Mouse (Mus musculus) heart, embryonic 15.5 days (tissue): Measurements from ENCODE around the gene Chrd. TPM values are rescaled to one million over a fixed set of nuclear protein-coding genes. Genes with fewer than 3 reads are reported as not detected.

Source experiments
- ATAC-seq: fragments of 200-750 bp; cut with Nextera tagmentation; replicated peaks from 2 replicates; pipeline ENCODE4 v1.8.0; 2017; ENCODE audit warnings: low read depth, moderate TSS enrichment; ENCODE audit not compliant: insufficient number of reproducible peaks, insufficient read depth, low FRiP score
- H3K27ac ChIP-seq: fragments of 300-500 bp; sonication (generic); 2 replicates; pipeline ENCODE4 v1.5.1; 2015; ENCODE audit warnings: mild to moderate bottlenecking, inconsistent platforms
- H3K27me3 ChIP-seq: fragments of 300-500 bp; sonication (generic); 2 replicates; pipeline ENCODE4 v1.6.1; 2015; ENCODE audit warnings: inconsistent platforms
- H3K36me3 ChIP-seq: fragments of 300-500 bp; sonication (generic); 2 replicates; pipeline ENCODE4 v1.6.1; 2015; ENCODE audit warnings: mild to moderate bottlenecking, inconsistent platforms
- H3K4me1 ChIP-seq: fragments of 300-500 bp; sonication (generic); replicated peaks from 2 replicates; pipeline ENCODE4 v1.6.1; 2015; ENCODE audit warnings: inconsistent platforms
- H3K4me2 ChIP-seq: fragments of 300-500 bp; sonication (generic); 2 replicates; pipeline ENCODE4 v1.6.1; 2015; ENCODE audit warnings: inconsistent platforms, mild to moderate bottlenecking, moderate library complexity
- H3K4me3 ChIP-seq: fragments of 300-500 bp; sonication (generic); 2 replicates; pipeline ENCODE4 v1.5.1; 2015; ENCODE audit warnings: mild to moderate bottlenecking, inconsistent platforms
- H3K9ac ChIP-seq: fragments of 300-500 bp; sonication (generic); 2 replicates; pipeline ENCODE4 v1.6.1; 2015; ENCODE audit warnings: mild to moderate bottlenecking, inconsistent platforms
- H3K9me3 ChIP-seq: fragments of 300-500 bp; sonication (generic); replicated peaks from 2 replicates; pipeline ENCODE4 v1.6.1; 2016; ENCODE audit warnings: inconsistent platforms
- WGBS: fragments of 180-500 bp; shearing (Covaris S2); methylation state at CpG from one replicate; pipeline ENCODE4 v1.1.7; 2015; ENCODE audit warnings: mixed read lengths; 5-methylcytosine and 5-hydroxymethylcytosine counted together
- polyA plus RNA-seq: library from polyadenylated mRNA; unstranded; fragments of >200 nt; fragmentation: Nextera tagmentation; extraction: Ambion mirVana; gene quantifications from 2 replicates; pipeline ENCODE4 v1.2.1, GENCODE M21; 2015

The Chrd gene
- polyA plus RNA-seq, 1 experiment from 2014 or later = 1.1 TPM

GRCm38 (mm10) chr16:20722736-20723135 lies 10.2 kb upstream of the Chrd start:
- no peak overlapping the region for H3K27ac ChIP-seq
- no peak overlapping the region for H3K9ac ChIP-seq
- H3K36me3 ChIP-seq = peaks cover 9% of the 10 kb centered on the region; the same call in 1 of the 2 replicates
- H3K4me2 ChIP-seq = no peak overlapping the region
- WGBS = 52% methylated on average over 4 of the region's 4 CpGs
- H3K27me3 ChIP-seq = peaks cover 15% of the 10 kb centered on the region
- no peak overlapping the region for H3K4me3 ChIP-seq
- H3K9me3 ChIP-seq = no peaks in the 10 kb centered on the region
- peaks cover 6% of the 10 kb centered on the region for H3K4me1 ChIP-seq
- ATAC-seq = no peak

- Histone ChIP-seq H3K9ac (no peak overlapping the region), H3K4me3 (no peak overlapping the region), H3K27ac (no peak overlapping the region), H3K4me2 (no peak overlapping the region), H3K9me3 (no peaks in the 10 kb centered on the region), H3K36me3 (peaks cover 9% of the 10 kb centered on the region; the same call in 1 of the 2 replicates), H3K27me3 (peaks cover 15% of the 10 kb centered on the region), H3K4me1 (peaks cover 6% of the 10 kb centered on the region)
- no peak for ATAC-seq
- 58% methylated on average over 4 of the region's 4 CpGs for WGBS
Measured at GRCm38 (mm10) chr16:20723247-20723646, 9.7 kb upstream of the Chrd start.

- Histone ChIP-seq H3K4me2 (no peak overlapping the region), H3K9ac (no peak overlapping the region), H3K27me3 (peaks cover 15% of the 10 kb centered on the region), H3K4me1 (no peaks in the 10 kb centered on the region), H3K9me3 (no peaks in the 10 kb centered on the region), H3K27ac (no peak overlapping the region), H3K36me3 (peaks cover 9% of the 10 kb centered on the region; the same call in 1 of the 2 replicates), H3K4me3 (no peak overlapping the region)
- peak; percentile 35; the same call in 1 of the 2 replicates for ATAC-seq
- 29% methylated on average over 5 of the region's 5 CpGs for WGBS
Measured at GRCm38 (mm10) chr16:20724338-20724748, 8.6 kb upstream of the Chrd start.

- H3K4me3 ChIP-seq = no peak overlapping the region
- H3K4me2 ChIP-seq = no peak overlapping the region
- H3K9me3 ChIP-seq = no peaks in the 10 kb centered on the region
- H3K36me3 ChIP-seq = peaks cover 5% of the 10 kb centered on the region; the same call in 1 of the 2 replicates
- peaks cover 16% of the 10 kb centered on the region for H3K27me3 ChIP-seq
- no peaks in the 10 kb centered on the region for H3K4me1 ChIP-seq
- 70% methylated on average over 7 of the region's 7 CpGs for WGBS
- no peak for ATAC-seq
- H3K27ac ChIP-seq = no peak overlapping the region
- H3K9ac ChIP-seq = no peak overlapping the region
Measured at GRCm38 (mm10) chr16:20725321-20725720, 7.6 kb upstream of the Chrd start.

- no peak overlapping the region for H3K27ac ChIP-seq
- no peak overlapping the region for H3K4me3 ChIP-seq
- H3K36me3 ChIP-seq = peaks cover under 1% of the 10 kb centered on the region; the same call in 1 of the 2 replicates
- no peak for ATAC-seq
- no peaks in the 10 kb centered on the region for H3K4me1 ChIP-seq
- H3K4me2 ChIP-seq = no peak overlapping the region
- no peak overlapping the region for H3K9ac ChIP-seq
- peaks cover 20% of the 10 kb centered on the region for H3K27me3 ChIP-seq
- H3K9me3 ChIP-seq = no peaks in the 10 kb centered on the region
- 68% methylated on average over 4 of the region's 4 CpGs for WGBS
Measured at GRCm38 (mm10) chr16:20725750-20726149, 7.2 kb upstream of the Chrd start.

GRCm38 (mm10) chr16:20726384-20726783 lies 6.5 kb upstream of the Chrd start:
- H3K4me1 ChIP-seq = no peaks in the 10 kb centered on the region
- no peak overlapping the region for H3K27ac ChIP-seq
- no peak for ATAC-seq
- WGBS = 54% methylated on average over 1 of the region's 1 CpGs
- H3K9ac ChIP-seq = no peak overlapping the region
- no peaks in the 10 kb centered on the region for H3K9me3 ChIP-seq
- peaks cover 24% of the 10 kb centered on the region for H3K27me3 ChIP-seq
- no peak overlapping the region for H3K4me3 ChIP-seq
- no peaks in the 10 kb centered on the region; the same call in 1 of the 2 replicates for H3K36me3 ChIP-seq
- H3K4me2 ChIP-seq = no peak overlapping the region

GRCm38 (mm10) chr16:20730293-20730711 lies 2.6 kb upstream of the Chrd start:
- Histone ChIP-seq H3K4me2 (no peak overlapping the region), H3K27ac (no peak overlapping the region), H3K27me3 (peaks cover 54% of the 10 kb centered on the region), H3K4me1 (peaks cover 25% of the 10 kb centered on the region), H3K4me3 (no peak overlapping the region), H3K9me3 (no peaks in the 10 kb centered on the region), H3K9ac (no peak overlapping the region), H3K36me3 (no peaks in the 10 kb centered on the region)
- no peak for ATAC-seq
- 32% methylated on average over 5 of the region's 5 CpGs for WGBS

GRCm38 (mm10) chr16:20731688-20732087 lies 1.2 kb upstream of the Chrd start:
- Histone ChIP-seq H3K27ac (no peak overlapping the region), H3K27me3 (peaks cover 62% of the 10 kb centered on the region), H3K4me1 (peaks cover 25% of the 10 kb centered on the region), H3K4me3 (no peak overlapping the region), H3K36me3 (no peaks in the 10 kb centered on the region), H3K9me3 (no peaks in the 10 kb centered on the region), H3K4me2 (peak overlapping the region; percentile 99; the same call in 1 of the 2 replicates), H3K9ac (no peak overlapping the region)
- no peak for ATAC-seq
- WGBS = 62% methylated on average over 5 of the region's 5 CpGs

- peaks cover 60% of the 10 kb centered on the region for H3K27me3 ChIP-seq
- H3K27ac ChIP-seq = no peak overlapping the region
- H3K9me3 ChIP-seq = no peaks in the 10 kb centered on the region
- ATAC-seq = 0 out of 2 replicates have a peak, but pooled peaks have one; percentile 25
- WGBS = 2% methylated on average over 25 of the region's 30 CpGs
- H3K9ac ChIP-seq = peak overlapping the region; percentile 70
- no peaks in the 10 kb centered on the region for H3K36me3 ChIP-seq
- peak overlapping the region; percentile 99 for H3K4me2 ChIP-seq
- peak overlapping the region; percentile 69 for H3K4me3 ChIP-seq
- peaks cover 25% of the 10 kb centered on the region for H3K4me1 ChIP-seq
Measured at GRCm38 (mm10) chr16:20732251-20732924, 539 bp upstream of the Chrd start.

GRCm38 (mm10) chr16:20733731-20734730 lies 1.1 kb downstream of the Chrd start, which contains the start of gene Thpo:
Thpo (minus strand) TSS chr16:20734511.
- Histone ChIP-seq H3K9ac (peak within 1 kb of the TSS; percentile 70), H3K36me3 (no peaks in the 10 kb centered on the region), H3K9me3 (no peaks in the 10 kb centered on the region), H3K27me3 (peaks cover 60% of the 10 kb centered on the region), H3K4me2 (peak within 1 kb of the TSS; percentile 99), H3K27ac (no peak within 1 kb of the TSS), H3K4me1 (peaks cover 25% of the 10 kb centered on the region), H3K4me3 (peak within 1 kb of the TSS; percentile 69)
- no peak for ATAC-seq
- WGBS = 2% methylated on average over 45 of the region's 45 CpGs

GRCm38 (mm10) chr16:20735651-20736050 lies 2.7 kb downstream of the Chrd start:
- H3K36me3 ChIP-seq = no peaks in the 10 kb centered on the region
- no peak overlapping the region for H3K4me3 ChIP-seq
- no peak for ATAC-seq
- H3K27me3 ChIP-seq = peaks cover 55% of the 10 kb centered on the region
- no peak overlapping the region for H3K27ac ChIP-seq
- H3K4me2 ChIP-seq = no peak overlapping the region
- peaks cover 25% of the 10 kb centered on the region for H3K4me1 ChIP-seq
- no peak overlapping the region for H3K9ac ChIP-seq
- 73% methylated on average over 5 of the region's 5 CpGs for WGBS
- no peaks in the 10 kb centered on the region for H3K9me3 ChIP-seq
